Mouse (Mus musculus) spleen, adult 2 months (tissue): ENCODE measurements around the gene Lpar1. TPM values are rescaled to one million over a fixed set of nuclear protein-coding genes. Genes with fewer than 3 reads are reported as not detected.

Experiments used
- DNase-seq, 2 experiments: peaks; one replicate each; pipeline versions ENCODE4 v3.0.0 to v3.0.0-alpha.2; 2012 to 2021; ENCODE audit warnings: low spot score in 2 of 2, low read depth in 1 of 2
- H3K27ac ChIP-seq: fragments of 200-500 bp; 2 replicates; pipeline ENCODE4 v1.5.1; 2012; ENCODE audit warnings: low read length, inconsistent platforms; ENCODE audit not compliant: insufficient read depth
- H3K27me3 ChIP-seq: fragments of 200-500 bp; 2 replicates; pipeline ENCODE4 v1.6.1; 2012; ENCODE audit warnings: mild to moderate bottlenecking, moderate library complexity, low read length, inconsistent platforms; ENCODE audit not compliant: control insufficient read depth, insufficient read depth
- H3K36me3 ChIP-seq: fragments of 200-500 bp; 2 replicates; pipeline ENCODE4 v1.6.1; 2012; ENCODE audit warnings: mild to moderate bottlenecking, low read length, inconsistent platforms; ENCODE audit not compliant: control insufficient read depth, insufficient read depth
- H3K4me1 ChIP-seq: fragments of 200-500 bp; 2 replicates; pipeline ENCODE4 v1.6.1; 2011; ENCODE audit warnings: inconsistent platforms; ENCODE audit not compliant: control insufficient read depth, insufficient read depth, insufficient read length
- H3K4me3 ChIP-seq: fragments of 200-500 bp; 2 replicates; pipeline ENCODE4 v1.5.1; 2011; ENCODE audit warnings: mild to moderate bottlenecking, inconsistent platforms; ENCODE audit not compliant: insufficient read depth, insufficient read length; ENCODE audit errors: extremely low read depth
- CTCF ChIP-seq: fragments of 200-500 bp; IDR thresholded peaks from 2 replicates; pipeline ENCODE4 v1.5.1; 2011; ENCODE audit warnings: mild to moderate bottlenecking, inconsistent platforms; ENCODE audit not compliant: insufficient read depth, insufficient read length, insufficient replicate concordance; ENCODE audit errors: extremely low read depth
- POLR2A ChIP-seq: fragments of 200-500 bp; IDR thresholded peaks from 2 replicates; pipeline ENCODE4 v1.6.1; 2011; ENCODE audit warnings: low read depth, low read length, inconsistent platforms
- WGBS: fragments of 180-500 bp; shearing (Covaris S2); methylation state at CpG from one replicate; pipeline ENCODE4 v1.1.7; 2018; 5-methylcytosine and 5-hydroxymethylcytosine counted together
- polyA plus RNA-seq: library from polyadenylated mRNA; depleted of rRNA; stranded (reverse); fragments of >200 nt; gene quantifications from 2 replicates; pipeline ENCODE4 v1.2.3, GENCODE M21; 2012

The Lpar1 gene
- polyA plus RNA-seq, 1 experiment: 19.7 TPM

- 87% methylated on average over 3 of the region's 3 CpGs for WGBS
- no peak overlapping the region for H3K27ac ChIP-seq
These were observed 25.8 kb downstream of the Lpar1 start for GRCm38 (mm10) chr4:58527852-58528251.

GRCm38 (mm10) chr4:58521137-58521536, 32.6 kb downstream of the Lpar1 start:
- 90% methylated on average over 8 of the region's 8 CpGs for WGBS
- DNase-seq: no peak
- H3K27ac ChIP-seq: no peak overlapping the region
- H3K36me3 ChIP-seq: no peaks in the 10 kb centered on the region
- no peak for TF ChIP-seq CTCF
- no peak for TF ChIP-seq POLR2A
- H3K27me3 ChIP-seq: no peaks in the 10 kb centered on the region
- no peak overlapping the region for H3K4me3 ChIP-seq
- no peaks in the 10 kb centered on the region for H3K4me1 ChIP-seq

More at GRCm38 (mm10) chr4:58527852-58528251, 25.8 kb downstream of the Lpar1 start:
- no peak overlapping the region for H3K4me3 ChIP-seq
- no peaks in the 10 kb centered on the region for H3K4me1 ChIP-seq
- DNase-seq: no peak
- TF ChIP-seq CTCF: no peak
- no peak for TF ChIP-seq POLR2A
- no peaks in the 10 kb centered on the region for H3K36me3 ChIP-seq
- H3K27me3 ChIP-seq: no peaks in the 10 kb centered on the region

GRCm38 (mm10) chr4:58520531-58520930, 33.2 kb downstream of the Lpar1 start:
- no peak overlapping the region for H3K4me3 ChIP-seq
- TF ChIP-seq CTCF (no peak), POLR2A (no peak)
- 86% methylated on average over 5 of the region's 5 CpGs for WGBS
- no peaks in the 10 kb centered on the region for H3K27me3 ChIP-seq
- no peaks in the 10 kb centered on the region for H3K36me3 ChIP-seq
- no peaks in the 10 kb centered on the region for H3K4me1 ChIP-seq
- no peak for DNase-seq
- H3K27ac ChIP-seq: no peak overlapping the region

- 89% methylated on average over 4 of the region's 4 CpGs for WGBS
- TF ChIP-seq POLR2A: no peak
- H3K4me3 ChIP-seq: no peak overlapping the region
- H3K27me3 ChIP-seq: no peaks in the 10 kb centered on the region
- H3K4me1 ChIP-seq: no peaks in the 10 kb centered on the region
- no peak overlapping the region for H3K27ac ChIP-seq
- no peaks in the 10 kb centered on the region for H3K36me3 ChIP-seq
- no peak for DNase-seq
These were observed 33.8 kb downstream of the Lpar1 start for GRCm38 (mm10) chr4:58519891-58520290.

- TF ChIP-seq POLR2A (no peak), CTCF (no peak)
- Histone ChIP-seq H3K36me3 (no peaks in the 10 kb centered on the region), H3K27ac (no peak overlapping the region), H3K27me3 (no peaks in the 10 kb centered on the region), H3K4me3 (no peak overlapping the region), H3K4me1 (no peaks in the 10 kb centered on the region)
- no peak for DNase-seq
- 84% methylated on average over 9 of the region's 9 CpGs for WGBS
These were observed 35.3 kb downstream of the Lpar1 start for GRCm38 (mm10) chr4:58518215-58518988.

- no peaks in the 10 kb centered on the region; the same call in 1 of the 2 replicates for H3K4me1 ChIP-seq
- H3K27ac ChIP-seq: no peak overlapping the region
- no peak for TF ChIP-seq POLR2A
- TF ChIP-seq CTCF: no peak
- H3K36me3 ChIP-seq: no peaks in the 10 kb centered on the region
- no peaks in the 10 kb centered on the region for H3K27me3 ChIP-seq
- no peak for DNase-seq
- 77% methylated on average over 3 of the region's 3 CpGs for WGBS
- no peak overlapping the region for H3K4me3 ChIP-seq
These were observed 36.9 kb downstream of the Lpar1 start for GRCm38 (mm10) chr4:58516810-58517209.

GRCm38 (mm10) chr4:58516221-58516620, 37.5 kb downstream of the Lpar1 start:
- no peak for DNase-seq
- H3K27me3 ChIP-seq: no peaks in the 10 kb centered on the region
- 76% methylated on average over 5 of the region's 5 CpGs for WGBS
- no peak for TF ChIP-seq CTCF
- no peak for TF ChIP-seq POLR2A
- H3K27ac ChIP-seq: no peak overlapping the region
- no peak overlapping the region for H3K4me3 ChIP-seq
- no peaks in the 10 kb centered on the region; the same call in 1 of the 2 replicates for H3K4me1 ChIP-seq
- no peaks in the 10 kb centered on the region for H3K36me3 ChIP-seq
